Mouse (Mus musculus): ENCODE data around the gene Fcrlb. TPM values are rescaled to one million over a fixed set of nuclear protein-coding genes. Genes with fewer than 3 reads are reported as not detected.

The Fcrlb gene
- polyA plus RNA-seq, 1 experiment from 2014 or later, result 0.26 TPM

DNA sequence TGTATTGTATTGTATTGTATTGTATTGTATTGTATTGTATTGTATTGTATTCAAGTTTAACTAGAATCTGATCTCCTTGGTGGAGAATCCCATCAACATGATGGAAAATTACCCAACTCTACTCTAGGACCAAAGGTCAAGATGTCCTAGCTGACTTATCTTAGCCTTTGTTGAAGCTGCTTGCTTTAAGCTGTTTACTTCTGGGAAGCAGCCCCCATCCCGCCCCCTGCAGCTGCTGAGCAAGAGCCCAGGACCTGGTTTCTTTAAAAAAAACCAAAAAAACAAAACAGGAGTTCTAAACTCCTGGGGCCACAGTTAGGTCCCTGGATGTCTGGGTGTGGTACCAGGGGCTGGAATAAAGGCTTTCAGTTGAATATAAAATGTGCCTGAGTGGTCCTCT lies 20.5 kb downstream of the Fcrlb start:
- no peak overlapping the region for H3K9ac ChIP-seq (replicated peaks; ENCODE audit: low read depth)
- ATAC-seq, result no peak
- H3K27me3 ChIP-seq (replicated peaks; ENCODE audit: insufficient read depth, low read length), result no peaks in the 10 kb centered on the region
- H3K27ac ChIP-seq (ENCODE audit: low read length), result no peak overlapping the region
- 35% methylated on average over 1 of the region's 1 CpGs for WGBS
- DNase-seq (ENCODE audit: low spot score), result no peak
- H3K36me3 ChIP-seq (ENCODE audit: insufficient read depth, low read length), result no peaks in the 10 kb centered on the region
- no peak overlapping the region for H3K4me2 ChIP-seq (replicated peaks; ENCODE audit: low read depth, low read length)
- TF ChIP-seq CTCF (IDR thresholded peaks at IDR 0.05), result no peak
- no peak for TF ChIP-seq EP300 (IDR thresholded peaks at IDR 0.05)
- no peaks in the 10 kb centered on the region for H3K9me3 ChIP-seq (ENCODE audit: low read length)
- H3K4me1 ChIP-seq (ENCODE audit: insufficient read depth, low read depth, low read length), result no peaks in the 10 kb centered on the region
- H3K4me3 ChIP-seq (ENCODE audit: low read depth, low read length), result no peak overlapping the region

DNA sequence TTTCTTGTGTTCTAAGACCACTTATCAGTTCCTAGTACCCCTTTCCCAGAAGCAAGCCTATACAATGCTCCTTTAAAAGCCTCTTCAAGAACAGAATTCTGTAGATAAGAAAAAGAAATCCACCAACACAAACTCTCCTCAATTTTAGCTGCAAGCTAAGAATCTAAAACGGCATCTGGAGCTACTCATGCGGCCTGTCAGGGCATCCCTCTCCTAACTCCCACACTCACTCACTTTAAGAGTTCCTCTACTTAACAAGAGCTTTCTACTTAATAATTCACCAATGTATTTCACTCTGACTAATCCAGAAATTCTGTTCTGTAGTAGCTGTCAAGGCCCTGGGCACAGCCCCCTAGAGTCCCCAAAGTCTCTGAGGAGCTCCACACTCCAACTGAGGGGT lies 21.1 kb downstream of the Fcrlb start:
- no peaks in the 10 kb centered on the region for H3K9me3 ChIP-seq (ENCODE audit: low read length)
- ATAC-seq (no peak), DNase-seq (ENCODE audit: low spot score) (no peak)
- TF ChIP-seq CTCF (IDR thresholded peaks at IDR 0.05), result no peak
- no peak for TF ChIP-seq EP300 (IDR thresholded peaks at IDR 0.05)
- H3K4me1 ChIP-seq (ENCODE audit: insufficient read depth, low read depth, low read length), result no peaks in the 10 kb centered on the region
- no peaks in the 10 kb centered on the region for H3K36me3 ChIP-seq (ENCODE audit: insufficient read depth, low read length)
- H3K4me3 ChIP-seq (ENCODE audit: low read depth, low read length), result no peak overlapping the region
- WGBS, result 48% methylated on average over 2 of the region's 2 CpGs
- no peak overlapping the region for H3K9ac ChIP-seq (replicated peaks; ENCODE audit: low read depth)
- H3K27ac ChIP-seq (ENCODE audit: low read length), result no peak overlapping the region
- H3K4me2 ChIP-seq (replicated peaks; ENCODE audit: low read depth, low read length), result no peak overlapping the region
- H3K27me3 ChIP-seq (replicated peaks; ENCODE audit: insufficient read depth, low read length), result no peaks in the 10 kb centered on the region

DNA sequence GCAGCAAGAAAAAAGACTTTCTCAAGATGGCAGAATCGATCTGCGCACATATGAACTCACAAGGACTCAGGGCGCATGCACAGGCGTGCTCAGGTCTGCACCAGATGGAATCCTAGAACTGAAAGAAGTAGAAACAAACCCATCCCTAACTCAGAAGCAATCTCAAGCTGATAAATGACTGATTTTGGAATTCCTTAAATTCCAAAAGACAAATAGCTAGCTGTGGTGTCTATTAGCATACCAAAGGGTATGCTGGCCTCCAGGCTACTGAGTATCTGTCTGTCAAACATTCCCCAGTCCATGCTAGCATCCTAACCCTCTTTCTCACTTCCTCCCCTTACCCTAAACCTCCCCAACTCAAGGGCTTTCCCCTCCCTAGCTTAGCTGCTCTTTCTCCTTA lies 23.4 kb downstream of the Fcrlb start:
- ATAC-seq, result no peak
- H3K9ac ChIP-seq (replicated peaks; ENCODE audit: low read depth), result no peak overlapping the region
- H3K4me3 ChIP-seq (ENCODE audit: low read depth, low read length), result no peak overlapping the region
- peaks cover 3% of the 10 kb centered on the region; the same call in 1 of the 2 replicates for H3K4me1 ChIP-seq (ENCODE audit: insufficient read depth, low read depth, low read length)
- WGBS, result 81% methylated on average over 4 of the region's 4 CpGs
- DNase-seq (ENCODE audit: low spot score), result no peak
- TF ChIP-seq CTCF (IDR thresholded peaks at IDR 0.05), result no peak
- TF ChIP-seq EP300 (IDR thresholded peaks at IDR 0.05), result no peak
- H3K27me3 ChIP-seq (replicated peaks; ENCODE audit: insufficient read depth, low read length), result no peaks in the 10 kb centered on the region
- no peak overlapping the region for H3K27ac ChIP-seq (ENCODE audit: low read length)
- no peaks in the 10 kb centered on the region for H3K9me3 ChIP-seq (ENCODE audit: low read length)
- no peaks in the 10 kb centered on the region for H3K36me3 ChIP-seq (ENCODE audit: insufficient read depth, low read length)
- H3K4me2 ChIP-seq (replicated peaks; ENCODE audit: low read depth, low read length), result no peak overlapping the region

DNA sequence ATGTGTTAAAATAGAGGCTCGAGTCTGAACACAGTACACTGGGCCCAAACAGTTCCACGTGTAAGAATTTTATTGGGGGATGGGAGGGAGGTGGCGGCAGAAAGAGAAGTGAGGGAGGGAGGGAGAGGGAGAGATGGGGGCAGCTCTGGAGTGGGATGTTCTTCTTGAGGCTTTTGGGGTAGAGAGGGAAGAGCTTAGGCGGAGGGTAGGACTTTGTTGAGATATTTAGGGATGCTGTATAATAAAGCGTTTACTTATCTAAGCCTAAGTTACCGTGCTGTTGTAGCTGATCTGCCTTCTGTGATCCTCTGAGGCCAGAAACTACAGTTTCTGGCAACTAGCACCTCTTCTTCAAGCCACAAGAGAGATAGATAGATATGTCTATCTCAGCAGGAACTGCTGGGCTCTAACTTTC lies 26.7 kb downstream of the Fcrlb start:
- H3K27me3 ChIP-seq (replicated peaks; ENCODE audit: insufficient read depth, low read length), result no peaks in the 10 kb centered on the region
- no peak overlapping the region for H3K4me3 ChIP-seq (ENCODE audit: low read depth, low read length)
- no peaks in the 10 kb centered on the region for H3K36me3 ChIP-seq (ENCODE audit: insufficient read depth, low read length)
- no peaks in the 10 kb centered on the region for H3K9me3 ChIP-seq (ENCODE audit: low read length)
- no peak for DNase-seq (ENCODE audit: low spot score)
- peaks cover 3% of the 10 kb centered on the region; the same call in 1 of the 2 replicates for H3K4me1 ChIP-seq (ENCODE audit: insufficient read depth, low read depth, low read length)
- no peak overlapping the region for H3K4me2 ChIP-seq (replicated peaks; ENCODE audit: low read depth, low read length)
- H3K9ac ChIP-seq (replicated peaks; ENCODE audit: low read depth), result no peak overlapping the region
- 42% methylated on average over 6 of the region's 6 CpGs for WGBS
- H3K27ac ChIP-seq (ENCODE audit: low read length), result no peak overlapping the region
- TF ChIP-seq CTCF (IDR thresholded peaks at IDR 0.05) (no peak), EP300 (IDR thresholded peaks at IDR 0.05) (no peak)
- no peak for ATAC-seq

DNA sequence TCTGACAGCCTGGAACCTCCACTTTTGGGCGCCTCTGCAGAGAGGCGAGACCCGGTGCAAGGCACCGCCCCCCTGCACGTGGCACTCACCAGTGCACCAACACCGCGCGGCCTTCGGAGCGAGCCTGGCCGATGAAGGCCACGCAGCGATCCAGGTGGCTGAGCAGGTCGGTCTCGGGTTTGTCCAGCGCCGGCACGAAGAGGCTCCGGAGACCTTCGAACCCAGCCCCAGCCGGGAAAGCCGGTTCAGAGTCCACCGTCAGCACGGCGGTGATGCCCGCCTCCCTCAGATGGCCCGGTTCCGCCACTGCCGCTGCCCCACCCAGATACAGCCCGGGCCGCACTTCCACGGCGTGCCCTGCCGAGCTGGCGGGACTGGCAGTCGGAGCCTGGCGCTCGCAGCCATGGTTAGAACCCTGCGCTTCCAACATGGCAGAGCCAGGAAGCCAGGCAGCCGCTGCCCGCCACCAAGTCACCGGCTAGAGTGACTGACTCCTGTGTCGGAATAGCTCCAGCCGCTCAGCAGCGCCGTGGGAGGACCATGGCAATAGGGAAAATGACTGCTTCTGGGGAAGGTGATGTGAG lies 27.7 kb downstream of the Fcrlb start, which contains the start of the genes Gm26620 and Dusp12:
Gene Gm26620, plus strand, starts transcription at position 88 of the 584 bp plus-strand sequence.
Gene Dusp12, minus strand, starts transcription at position 563 of the 584 bp plus-strand sequence.
- peak within 1 kb of the TSS; percentile 79 for H3K9ac ChIP-seq (replicated peaks; ENCODE audit: low read depth)
- H3K4me1 ChIP-seq (ENCODE audit: insufficient read depth, low read depth, low read length), result peaks cover 3% of the 10 kb centered on the region; the same call in 1 of the 2 replicates
- H3K27me3 ChIP-seq (replicated peaks; ENCODE audit: insufficient read depth, low read length), result no peaks in the 10 kb centered on the region
- TF ChIP-seq EP300 (IDR thresholded peaks at IDR 0.05) (no peak), CTCF (IDR thresholded peaks at IDR 0.05) (peak; percentile 89)
- peak; percentile 97 for ATAC-seq
- peak within 1 kb of the TSS; percentile 86 for H3K4me3 ChIP-seq (ENCODE audit: low read depth, low read length)
- no peaks in the 10 kb centered on the region for H3K9me3 ChIP-seq (ENCODE audit: low read length)
- H3K27ac ChIP-seq (ENCODE audit: low read length), result peak within 1 kb of the TSS; percentile 55; the same call in 1 of the 2 replicates
- H3K4me2 ChIP-seq (replicated peaks; ENCODE audit: low read depth, low read length), result peak within 1 kb of the TSS; percentile 76
- under 1% methylated on average over 35 of the region's 46 CpGs for WGBS
- DNase-seq (ENCODE audit: low spot score), result peak; percentile 94
- no peaks in the 10 kb centered on the region for H3K36me3 ChIP-seq (ENCODE audit: insufficient read depth, low read length)

DNA sequence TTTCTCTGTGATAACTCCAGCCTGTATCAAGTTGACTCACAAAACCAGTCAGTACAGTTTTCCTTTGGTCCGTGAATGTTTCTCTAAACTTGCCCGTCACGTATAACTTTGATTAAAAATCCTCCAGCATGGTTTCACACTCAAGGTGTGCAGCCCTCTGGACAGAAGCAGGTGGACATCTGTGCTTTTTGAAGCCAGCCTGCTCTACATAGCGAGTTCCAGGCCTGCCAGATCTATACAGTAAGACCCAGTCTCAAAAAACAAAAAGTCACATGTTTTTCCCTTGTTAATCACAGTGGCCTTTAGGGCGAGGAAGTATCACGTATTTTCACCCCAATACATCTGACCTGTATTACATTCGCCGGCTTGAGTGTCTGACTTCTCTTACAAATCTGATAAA lies 28.4 kb downstream of the Fcrlb start:
- H3K4me1 ChIP-seq (ENCODE audit: insufficient read depth, low read depth, low read length), result peaks cover 3% of the 10 kb centered on the region; the same call in 1 of the 2 replicates
- DNase-seq (ENCODE audit: low spot score) (no peak), ATAC-seq (no peak)
- no peaks in the 10 kb centered on the region for H3K9me3 ChIP-seq (ENCODE audit: low read length)
- TF ChIP-seq CTCF (IDR thresholded peaks at IDR 0.05), result no peak
- 14% methylated on average over 8 of the region's 8 CpGs for WGBS
- no peaks in the 10 kb centered on the region for H3K27me3 ChIP-seq (replicated peaks; ENCODE audit: insufficient read depth, low read length)
- no peaks in the 10 kb centered on the region for H3K36me3 ChIP-seq (ENCODE audit: insufficient read depth, low read length)
- H3K4me2 ChIP-seq (replicated peaks; ENCODE audit: low read depth, low read length), result peak overlapping the region; percentile 76
- no peak overlapping the region for H3K27ac ChIP-seq (ENCODE audit: low read length)
- peak overlapping the region; percentile 86 for H3K4me3 ChIP-seq (ENCODE audit: low read depth, low read length)
- H3K9ac ChIP-seq (replicated peaks; ENCODE audit: low read depth), result peak overlapping the region; percentile 79
